Mouse (Mus musculus): ENCODE results near the gene Fgf3.

Gene Fgf3

GRCm38 (mm10) chr7:144837891-144838488 lies at the start of gene Fgf3:
Fgf3 (plus strand) TSS chr7:144838083.
- DNase-seq, result no peak

GRCm38 (mm10) chr7:144788631-144789030 lies 49.3 kb upstream of the Fgf3 start:
- DNase-seq, result no peak

GRCm38 (mm10) chr7:144789601-144790556 lies 48.0 kb upstream of the Fgf3 start:
- DNase-seq, result no peak

- DNase-seq, result no peak
Observed at GRCm38 (mm10) chr7:144791426-144791825, 46.5 kb upstream of the Fgf3 start.

- no peak for DNase-seq
Observed at GRCm38 (mm10) chr7:144793296-144793695, 44.6 kb upstream of the Fgf3 start.

- no peak for DNase-seq
Observed at GRCm38 (mm10) chr7:144795976-144796474, 41.9 kb upstream of the Fgf3 start.

GRCm38 (mm10) chr7:144796986-144797735 lies 40.7 kb upstream of the Fgf3 start:
- no peak for DNase-seq

- peak; percentile 16 for DNase-seq
Observed at GRCm38 (mm10) chr7:144798471-144798870, 39.4 kb upstream of the Fgf3 start.

GRCm38 (mm10) chr7:144807036-144807435 lies 30.8 kb upstream of the Fgf3 start:
- no peak for DNase-seq

- DNase-seq, result no peak
Observed at GRCm38 (mm10) chr7:144807976-144808577, 29.8 kb upstream of the Fgf3 start.

GRCm38 (mm10) chr7:144811521-144811920 lies 26.4 kb upstream of the Fgf3 start:
- DNase-seq, result no peak

- no peak for DNase-seq
Observed at GRCm38 (mm10) chr7:144821901-144822300, 16.0 kb upstream of the Fgf3 start.

- DNase-seq, result no peak
Observed at GRCm38 (mm10) chr7:144823988-144824387, 13.9 kb upstream of the Fgf3 start.

GRCm38 (mm10) chr7:144828369-144828768 lies 9.5 kb upstream of the Fgf3 start:
- no peak for DNase-seq

GRCm38 (mm10) chr7:144838522-144839503 lies 930 bp downstream of the Fgf3 start:
- peak; percentile 29 for DNase-seq

- peak; percentile 17 for DNase-seq
Observed at GRCm38 (mm10) chr7:144846158-144846557, 8.3 kb downstream of the Fgf3 start.

- no peak for DNase-seq
Observed at GRCm38 (mm10) chr7:144847067-144847466, 9.2 kb downstream of the Fgf3 start, which contains the start of gene Fgf4. Fgf4 (plus strand) TSS chr7:144847367.

- no peak for DNase-seq
Observed at GRCm38 (mm10) chr7:144851321-144851720, 13.4 kb downstream of the Fgf3 start.

- no peak for DNase-seq
Observed at GRCm38 (mm10) chr7:144854966-144855365, 17.1 kb downstream of the Fgf3 start.

GRCm38 (mm10) chr7:144857158-144857557 lies 19.3 kb downstream of the Fgf3 start:
- DNase-seq, result no peak

GRCm38 (mm10) chr7:144857826-144858342 lies 20.0 kb downstream of the Fgf3 start:
- no peak for DNase-seq

All from right cerebral cortex, postnatal 14 days (tissue).